Mouse (Mus musculus) heart, embryonic 16.5 days (tissue): Measurements from ENCODE around the gene Ccdc96. TPM values are rescaled to one million over a fixed set of nuclear protein-coding genes. Genes with fewer than 3 reads are reported as not detected.
A peak's percentile ranks its signal among the peaks of the same experiment; 100 is the strongest.

Source experiments
- ATAC-seq: fragments of 200-750 bp; cut with Nextera tagmentation; replicated peaks from 2 replicates; pipeline ENCODE4 v1.8.0; 2017; ENCODE audit warnings: moderate number of reproducible peaks; ENCODE audit not compliant: insufficient read depth, low FRiP score; ENCODE audit errors: extremely low read depth
- H3K27ac ChIP-seq: fragments of 300-500 bp; sonication (generic); 2 replicates; pipeline ENCODE4 v1.5.1; 2014; ENCODE audit warnings: mild to moderate bottlenecking, low read length, control low read depth, moderate library complexity
- H3K27me3 ChIP-seq: fragments of 300-500 bp; sonication (generic); 2 replicates; pipeline ENCODE4 v1.6.1; 2014; ENCODE audit warnings: low read length, mixed read lengths; ENCODE audit not compliant: control insufficient read depth, insufficient read depth
- H3K36me3 ChIP-seq: fragments of 300-500 bp; sonication (generic); 2 replicates; pipeline ENCODE4 v1.6.1; 2014; ENCODE audit not compliant: control insufficient read depth, insufficient read depth
- H3K4me1 ChIP-seq: fragments of 300-500 bp; sonication (generic); 2 replicates; pipeline ENCODE4 v1.6.1; 2014; ENCODE audit warnings: low read length, mixed read lengths; ENCODE audit not compliant: control insufficient read depth, insufficient read depth
- H3K4me2 ChIP-seq: fragments of 300-500 bp; sonication (generic); 2 replicates; pipeline ENCODE4 v1.6.1; 2014; ENCODE audit warnings: low read depth, mild to moderate bottlenecking, control low read depth, low read length
- H3K4me3 ChIP-seq: fragments of 300-500 bp; sonication (generic); 2 replicates; pipeline ENCODE4 v1.5.1; 2014; ENCODE audit warnings: mild to moderate bottlenecking, control low read depth, low read length
- H3K9ac ChIP-seq: fragments of 300-500 bp; sonication (generic); 2 replicates; pipeline ENCODE4 v1.6.1; 2014; ENCODE audit warnings: low read length, control low read depth
- H3K9me3 ChIP-seq: fragments of 300-500 bp; sonication (generic); replicated peaks from 2 replicates; pipeline ENCODE4 v1.6.1; 2016; ENCODE audit warnings: low read length; ENCODE audit not compliant: control insufficient read depth
- WGBS: fragments of 180-500 bp; shearing (Covaris S2); extraction: QIAGEN DNeasy Blood & Tissue Kit; methylation state at CpG from one replicate; pipeline ENCODE4 v1.1.7; 2014; 5-methylcytosine and 5-hydroxymethylcytosine counted together
- polyA plus RNA-seq: library from polyadenylated mRNA; unstranded; fragments of >200 nt; fragmentation: Nextera tagmentation; extraction: Ambion mirVana; gene quantifications from 2 replicates; pipeline ENCODE4 v1.2.1, GENCODE M21; 2015

The Ccdc96 gene
- polyA plus RNA-seq, 1 experiment from 2014 or later, result 0.37 TPM

GRCm38 (mm10) chr5:36480398-36480797, 4.0 kb upstream of the Ccdc96 start:
- H3K27me3 ChIP-seq, result no peaks in the 10 kb centered on the region; the same call in 1 of the 2 replicates
- H3K4me2 ChIP-seq, result no peak overlapping the region
- 85% methylated on average over 4 of the region's 4 CpGs for WGBS

DNA sequence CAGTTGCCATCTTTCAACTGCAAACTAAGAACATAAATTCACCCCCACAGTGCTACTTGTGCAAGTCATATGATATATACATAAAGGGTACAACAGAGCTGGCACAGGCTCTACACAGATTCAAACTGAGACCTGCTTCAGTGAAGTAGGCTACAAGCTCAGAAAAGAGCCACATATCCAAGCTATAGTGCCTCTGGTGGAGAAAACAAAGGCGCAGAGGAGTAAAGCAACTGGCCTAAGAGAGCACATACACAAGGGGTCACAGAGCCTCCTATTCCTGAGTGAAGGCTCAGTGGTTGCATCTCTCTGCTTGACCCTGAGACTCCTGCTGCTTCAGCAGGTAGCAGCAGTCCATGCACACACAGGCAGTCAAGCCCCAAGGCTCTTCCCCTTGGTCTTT, 3.3 kb upstream of the Ccdc96 start:
- Histone ChIP-seq H3K9me3 (no peaks in the 10 kb centered on the region), H3K9ac (no peak overlapping the region), H3K36me3 (no peaks in the 10 kb centered on the region), H3K27me3 (peaks cover 6% of the 10 kb centered on the region; the same call in 1 of the 2 replicates), H3K27ac (no peak overlapping the region), H3K4me1 (peaks cover 33% of the 10 kb centered on the region), H3K4me2 (no peak overlapping the region), H3K4me3 (no peak overlapping the region)
- 72% methylated on average over 1 of the region's 1 CpGs for WGBS
- ATAC-seq, result no peak

More at GRCm38 (mm10) chr5:36480398-36480797, 4.0 kb upstream of the Ccdc96 start:
- Histone ChIP-seq H3K9ac (no peak overlapping the region), H3K9me3 (no peaks in the 10 kb centered on the region), H3K4me3 (no peak overlapping the region), H3K36me3 (no peaks in the 10 kb centered on the region), H3K27ac (no peak overlapping the region), H3K4me1 (peaks cover 33% of the 10 kb centered on the region)
- no peak for ATAC-seq

DNA sequence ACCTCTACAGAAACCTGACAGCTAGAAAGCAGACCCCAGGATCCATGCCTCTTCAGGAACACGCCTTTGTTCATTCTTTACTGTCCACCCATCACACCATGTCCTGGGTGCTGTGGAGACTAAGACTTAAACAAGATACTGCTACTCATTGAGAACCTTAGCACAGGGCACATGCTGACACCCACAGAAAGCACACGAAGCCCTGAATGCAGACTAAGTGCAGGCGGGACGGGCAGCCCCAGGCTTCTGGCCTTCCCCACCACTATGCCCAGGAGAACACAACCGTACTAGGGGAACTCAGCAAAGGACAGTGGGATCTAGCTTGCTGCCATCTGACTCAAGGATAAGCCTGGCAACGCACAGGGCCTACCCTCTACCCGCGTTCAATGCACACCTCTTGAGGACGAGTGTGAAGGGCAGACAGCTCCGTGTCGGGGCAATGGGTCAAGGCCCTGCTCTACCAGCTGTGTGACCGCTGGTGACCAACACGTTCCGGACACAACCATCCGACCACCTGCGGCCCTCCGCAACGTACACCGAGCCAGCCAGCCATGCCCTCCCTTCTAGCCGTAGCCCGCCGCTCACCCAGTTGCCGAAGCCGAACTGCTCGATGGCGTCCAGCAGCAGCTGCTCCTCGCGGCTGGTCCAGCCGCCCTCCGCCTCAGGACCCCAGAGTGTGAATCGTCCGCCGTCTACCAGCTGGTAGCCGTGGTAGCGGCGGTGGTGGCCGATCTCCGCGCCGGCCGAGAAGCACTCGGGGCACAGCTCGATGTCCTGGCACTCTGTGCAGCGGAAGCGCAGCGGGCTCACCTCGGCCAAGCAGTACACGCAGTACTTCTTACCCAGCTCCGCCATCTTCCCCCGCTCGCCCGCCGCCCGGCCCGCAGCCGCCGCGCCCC, 936 bp upstream of the Ccdc96 start:
- peak overlapping the region; percentile 88 for H3K4me2 ChIP-seq
- under 1% methylated on average over 56 of the region's 58 CpGs for WGBS
- H3K36me3 ChIP-seq, result no peaks in the 10 kb centered on the region
- peak; percentile 30 for ATAC-seq
- H3K4me3 ChIP-seq, result peak overlapping the region; percentile 96
- peak overlapping the region; percentile 96 for H3K9ac ChIP-seq
- peaks cover 33% of the 10 kb centered on the region for H3K4me1 ChIP-seq
- peak overlapping the region; percentile 77 for H3K27ac ChIP-seq
- peaks cover 10% of the 10 kb centered on the region; the same call in 1 of the 2 replicates for H3K27me3 ChIP-seq
- H3K9me3 ChIP-seq, result no peaks in the 10 kb centered on the region

- H3K4me2 ChIP-seq, result peak overlapping the region; percentile 97
- ATAC-seq, result no peak
- H3K4me3 ChIP-seq, result peak overlapping the region; percentile 62
- no peak overlapping the region for H3K27ac ChIP-seq
- no peaks in the 10 kb centered on the region for H3K9me3 ChIP-seq
- 26% methylated on average over 19 of the region's 19 CpGs for WGBS
- no peaks in the 10 kb centered on the region for H3K36me3 ChIP-seq
- H3K9ac ChIP-seq, result no peak overlapping the region; the same call in 1 of the 2 replicates
- peaks cover 10% of the 10 kb centered on the region; the same call in 1 of the 2 replicates for H3K27me3 ChIP-seq
- peaks cover 20% of the 10 kb centered on the region for H3K4me1 ChIP-seq
Measured at GRCm38 (mm10) chr5:36485306-36485705, 918 bp downstream of the Ccdc96 start.

DNA sequence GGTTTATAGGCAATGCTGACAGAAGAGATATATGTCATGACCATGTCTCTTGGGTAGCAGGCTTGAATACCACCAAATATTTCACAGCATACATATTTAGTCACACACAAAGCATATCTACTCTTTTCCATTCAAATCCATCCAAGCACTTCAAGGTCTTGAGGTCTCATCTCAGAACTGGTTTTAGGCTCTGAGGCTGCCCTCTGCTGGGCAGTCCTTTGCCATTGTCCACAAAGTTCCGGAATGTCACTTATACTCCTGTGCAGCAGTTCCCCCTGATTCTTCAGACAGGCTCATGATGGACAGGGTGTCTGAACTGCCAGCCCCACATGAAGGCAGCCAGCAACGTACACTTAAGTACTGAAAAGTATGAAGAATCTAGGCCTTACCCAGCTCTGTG, 4.8 kb downstream of the Ccdc96 start:
- H3K27ac ChIP-seq, result no peak overlapping the region
- peaks cover 12% of the 10 kb centered on the region; the same call in 1 of the 2 replicates for H3K36me3 ChIP-seq
- no peak overlapping the region for H3K9ac ChIP-seq
- H3K27me3 ChIP-seq, result peaks cover 10% of the 10 kb centered on the region; the same call in 1 of the 2 replicates
- 42% methylated on average over 2 of the region's 2 CpGs for WGBS
- H3K4me3 ChIP-seq, result no peak overlapping the region
- no peak for ATAC-seq
- H3K9me3 ChIP-seq, result no peaks in the 10 kb centered on the region
- H3K4me2 ChIP-seq, result no peak overlapping the region
- peaks cover 8% of the 10 kb centered on the region for H3K4me1 ChIP-seq

DNA sequence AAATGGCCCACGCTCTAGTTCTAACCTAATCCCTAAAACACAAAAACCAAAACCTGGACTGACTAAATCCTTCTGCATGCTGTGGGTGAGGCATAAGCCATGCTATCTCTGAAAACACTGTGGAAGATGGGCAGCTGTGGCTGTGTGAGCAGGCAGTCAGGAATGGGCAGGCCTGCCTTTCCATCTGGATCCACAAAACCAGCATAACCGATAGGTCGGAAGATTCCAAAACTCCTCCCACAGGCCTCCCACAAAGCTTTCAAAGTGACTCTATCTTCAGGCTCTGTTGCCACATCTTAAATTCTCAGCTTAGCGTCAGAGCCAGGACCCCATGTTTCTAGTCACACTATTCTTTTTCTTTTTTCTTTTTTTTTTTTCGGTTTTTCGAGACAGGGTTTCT, 9.5 kb downstream of the Ccdc96 start:
- Histone ChIP-seq H3K4me3 (no peak overlapping the region), H3K4me1 (no peaks in the 10 kb centered on the region), H3K36me3 (peaks cover 25% of the 10 kb centered on the region), H3K4me2 (no peak overlapping the region), H3K27me3 (no peaks in the 10 kb centered on the region), H3K9me3 (no peaks in the 10 kb centered on the region), H3K27ac (no peak overlapping the region), H3K9ac (no peak overlapping the region)
- no peak for ATAC-seq
- 80% methylated on average over 6 of the region's 6 CpGs for WGBS

GRCm38 (mm10) chr5:36494709-36495108, 10.3 kb downstream of the Ccdc96 start:
- no peak for ATAC-seq
- no peak overlapping the region for H3K9ac ChIP-seq
- H3K27me3 ChIP-seq, result no peaks in the 10 kb centered on the region
- no peak overlapping the region for H3K4me2 ChIP-seq
- peaks cover 25% of the 10 kb centered on the region for H3K36me3 ChIP-seq
- no peaks in the 10 kb centered on the region for H3K9me3 ChIP-seq
- WGBS, result 93% methylated on average over 9 of the region's 9 CpGs
- no peak overlapping the region for H3K4me3 ChIP-seq
- H3K4me1 ChIP-seq, result no peaks in the 10 kb centered on the region
- no peak overlapping the region for H3K27ac ChIP-seq

DNA sequence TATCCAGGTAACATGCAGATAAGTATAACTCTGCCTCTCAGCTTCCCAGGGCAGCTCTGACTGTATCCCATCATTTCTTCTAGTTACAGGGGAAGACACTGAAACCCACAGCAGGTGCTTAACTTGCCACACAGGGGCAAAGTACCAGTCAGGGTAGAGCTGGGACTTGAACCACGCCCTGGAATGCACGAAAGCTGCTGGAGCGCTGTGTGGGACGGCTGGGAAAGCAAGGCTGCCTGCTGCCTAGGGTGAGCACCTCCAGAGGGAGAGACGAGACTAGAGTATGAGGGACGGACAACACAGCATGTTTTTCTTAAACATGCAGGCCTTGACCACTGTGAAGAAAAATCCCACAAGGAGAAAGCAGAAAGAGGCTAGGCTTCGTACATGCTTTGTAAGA, 20.8 kb downstream of the Ccdc96 start:
- no peaks in the 10 kb centered on the region for H3K9me3 ChIP-seq
- no peak overlapping the region for H3K9ac ChIP-seq
- H3K27me3 ChIP-seq, result no peaks in the 10 kb centered on the region
- no peak overlapping the region for H3K4me2 ChIP-seq
- no peaks in the 10 kb centered on the region for H3K4me1 ChIP-seq
- ATAC-seq, result no peak
- peaks cover 24% of the 10 kb centered on the region for H3K36me3 ChIP-seq
- WGBS, result 88% methylated on average over 7 of the region's 7 CpGs
- no peak overlapping the region for H3K4me3 ChIP-seq
- no peak overlapping the region for H3K27ac ChIP-seq

DNA sequence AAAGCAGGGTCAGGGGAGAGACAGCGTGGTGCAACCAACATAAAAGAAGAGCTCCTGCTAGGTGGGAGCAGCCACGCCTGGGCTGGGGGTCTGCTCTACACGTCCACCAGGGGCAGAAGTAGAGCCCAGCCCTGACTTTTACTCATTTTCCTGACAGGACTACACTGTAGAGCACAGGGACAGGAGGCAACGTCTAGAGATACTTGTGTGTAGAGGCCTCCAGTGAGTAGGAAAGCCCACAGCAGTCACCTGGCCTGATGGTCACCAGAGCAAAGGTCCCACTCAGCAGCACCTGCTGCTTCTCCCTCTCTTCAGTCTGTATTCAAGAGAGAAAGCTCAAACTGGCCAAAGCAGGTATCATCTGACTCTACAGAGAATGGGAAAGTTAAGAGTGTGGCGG, 21.3 kb downstream of the Ccdc96 start:
- Histone ChIP-seq H3K9me3 (no peaks in the 10 kb centered on the region), H3K27me3 (no peaks in the 10 kb centered on the region), H3K4me1 (no peaks in the 10 kb centered on the region), H3K9ac (no peak overlapping the region), H3K27ac (no peak overlapping the region), H3K36me3 (peaks cover 24% of the 10 kb centered on the region), H3K4me2 (no peak overlapping the region), H3K4me3 (no peak overlapping the region)
- no peak for ATAC-seq
- WGBS, result 82% methylated on average over 5 of the region's 5 CpGs
